Mouse (Mus musculus) liver, postnatal 0 days (tissue): ENCODE measurements at regions not wholly inside any gene's neighbourhood (a gene's known extent, or its start where the extent isn't known, plus 50 kb on each side); places are given as distances from the start of the nearest gene placed in this dataset.

Experiments used
- CTCF ChIP-seq: sonication (generic); IDR thresholded peaks from 2 replicates; pipeline ENCODE4 v1.5.1; 2016; ENCODE audit warnings: antibody characterized with exemption, low read depth
- EP300 ChIP-seq: IDR thresholded peaks from 2 replicates; pipeline ENCODE4 v1.6.1; 2016; ENCODE audit warnings: antibody characterized with exemption, low read depth, mild to moderate bottlenecking

GRCm38 (mm10) chr5:133096340-133096739 lies 553.2 kb upstream of the Auts2 start:
- TF ChIP-seq CTCF (no peak), EP300 (no peak)
